ENCODE assay signal across 9 mouse cellular contexts in the genomic region with DNA sequence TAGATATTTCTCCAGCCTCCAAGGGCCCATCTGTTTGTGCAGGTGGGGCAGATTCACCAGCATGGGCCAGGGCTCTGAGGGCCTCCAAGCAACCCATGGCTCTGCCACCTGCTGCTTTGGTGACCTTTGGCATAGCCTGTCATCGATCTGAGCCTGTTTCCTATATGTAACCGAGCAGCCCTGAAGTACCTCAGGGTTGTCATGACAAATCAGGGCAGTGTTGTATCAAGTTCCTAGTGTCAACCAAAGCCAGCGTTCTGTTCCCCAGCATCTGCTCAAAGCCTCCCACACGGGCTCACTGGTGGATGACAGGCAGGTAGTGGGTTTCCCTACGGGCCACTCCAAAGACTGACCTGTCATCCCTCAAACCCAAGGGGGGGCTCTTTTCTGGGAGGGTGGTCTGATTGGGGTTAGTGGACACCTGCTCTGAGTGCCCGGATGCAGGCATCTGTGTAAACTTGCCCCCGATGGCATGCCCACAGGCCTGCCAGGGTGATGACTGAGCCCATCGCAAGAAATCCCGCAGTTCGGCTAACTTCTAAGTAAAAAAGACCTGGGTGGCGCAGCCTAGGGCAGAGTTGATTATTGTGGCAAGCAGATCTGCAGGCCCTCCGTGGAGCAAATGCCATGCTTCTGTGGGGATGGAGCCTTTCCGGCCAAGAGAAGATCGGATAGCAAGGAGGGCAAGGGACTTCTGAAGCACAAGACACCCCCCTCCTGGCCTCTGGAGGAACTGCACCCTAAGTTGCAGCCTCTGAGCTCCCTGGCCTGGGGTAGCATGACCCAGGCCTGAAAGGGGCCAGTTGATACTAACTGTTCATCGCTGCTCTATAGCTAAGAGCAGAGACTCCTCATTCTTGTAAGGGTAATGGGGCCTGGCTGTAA. TPM values are rescaled to one million over a fixed set of nuclear protein-coding genes. Genes with fewer than 3 reads are reported as not detected.
DNase-seq lines count a peak whose midpoint lies in the region; ATAC-seq and TF ChIP-seq lines count a peak whose summit lies in the region.
"Had no signal": no experiment of that assay in that cellular context is flagged by ENCODE, and none has a peak within 500 bp of the region (broad histone marks: within the 10 kb centered on the region; RNA-seq: fewer than 3 reads in every experiment).

No protein-coding gene starts in this region.

- DNase-seq in adipocyte (ENCODE audit: low spot score) = peak; percentile 34
- DNase-seq in cerebellum, postnatal 14 days = peak; percentile 89 to 93
- peak; percentile 37 to 66 for DNase-seq in frontal cortex, postnatal 14 days (ENCODE audit: low spot score in 2 of 2)
- peak; percentile 76 for DNase-seq in induced T-regulatory cell, adult 2 months (ENCODE audit: low read depth)
- DNase-seq in left cerebral cortex, adult 8-10 months (ENCODE audit: low spot score in 2 of 2) = peak; percentile 32 to 69
- peak; percentile 91 for DNase-seq in mesoderm, embryonic 11.5 days (ENCODE audit: low read depth, low spot score)

- peak; percentile 83 for TF ChIP-seq CTCF in small intestine, adult 2 months (IDR thresholded peaks at IDR 0.05; ENCODE audit: extremely low read depth, insufficient read length, insufficient replicate concordance, low read depth, low read length)

- no peak for TF ChIP-seq POLR2A in small intestine, adult 2 months (IDR thresholded peaks at IDR 0.05; ENCODE audit: low read depth, low read length)

- no peaks in the 10 kb centered on the region for H3K27me3 ChIP-seq in small intestine, adult 2 months (ENCODE audit: control insufficient read depth, insufficient read depth, low read length)

- no peak overlapping the region for H3K27ac ChIP-seq in small intestine, adult 2 months (ENCODE audit: insufficient read depth, low read depth, low read length)

- WGBS in small intestine, adult 2 months = 25% methylated on average over 15 of the region's 15 CpGs

- H3K4me3 ChIP-seq in small intestine, adult 2 months (ENCODE audit: low read depth, low read length) = no peak overlapping the region
- H3K4me3 ChIP-seq: myocyte had no signal

- no peaks in the 10 kb centered on the region for H3K36me3 ChIP-seq in small intestine, adult 2 months (ENCODE audit: control insufficient read depth, insufficient read depth, low read length)

- H3K4me1 ChIP-seq in small intestine, adult 2 months (ENCODE audit: control insufficient read depth, insufficient read depth, insufficient read length, low read length) = peaks cover 15% of the 10 kb centered on the region; the same call in 1 of the 2 replicates

- ATAC-seq in activated CD4-positive, CD25-positive, alpha-beta regulatory T cell, adult 4 months = no peak

RNA-seq across cellular contexts. Expression of a gene that starts 48.7 kb away (rescaled TPM):
- total RNA-seq in left cerebral cortex, adult 8-10 months (2022) = not detected
- polyA plus RNA-seq in small intestine, adult 2 months (2012; rRNA removed) = not detected in 2 replicates
- polyA plus RNA-seq in activated CD4-positive, CD25-positive, alpha-beta regulatory T cell, adult 4 months (2017; shearing (Covaris generic)) = not detected
- polyA plus RNA-seq: myocyte had no signal

Comparison
In these comparisons a context has a peak if more than half of its experiments do, and no peak if none do; other contexts are left out.
1. DNase-seq: peak in every context shown above with its lines; median percentile 91 in cerebellum, postnatal 14 days; 91 in mesoderm, embryonic 11.5 days; 76 in induced T-regulatory cell, adult 2 months; 52 in frontal cortex, postnatal 14 days; 50 in left cerebral cortex, adult 8-10 months; 34 in adipocyte.